Mouse (Mus musculus): ENCODE data around the gene Mtg1.
A peak's percentile ranks its signal among the peaks of the same experiment; 100 is the strongest.
"Not testable (repeated sequence)": the region's sequence is repeated elsewhere in the genome, so short reads cannot be mapped to it uniquely, and the experiment has no call there.

The Mtg1 gene

DNA sequence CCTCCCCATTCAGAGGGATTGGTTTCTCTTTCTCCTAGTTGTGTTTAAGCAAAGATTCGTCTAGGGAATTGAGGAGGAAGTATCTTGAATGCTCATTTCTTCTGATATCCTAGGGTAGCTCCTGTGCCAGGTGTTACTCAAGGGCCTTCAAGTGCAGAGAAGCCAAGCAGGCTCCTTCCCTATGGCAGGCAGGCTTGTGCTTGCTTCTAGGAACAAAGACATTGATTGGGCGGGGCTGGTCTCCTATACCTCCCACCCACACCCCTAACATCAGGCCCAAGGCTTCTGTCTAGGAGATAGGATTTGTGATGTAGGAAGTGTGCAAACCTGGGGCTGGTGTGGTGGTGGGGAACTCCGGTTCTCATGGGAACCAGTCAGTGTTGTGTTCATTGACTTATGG, 10.4 kb upstream of the Mtg1 start:
- DNase-seq (ENCODE audit: low spot score in 2 of 2), result no peak

DNA sequence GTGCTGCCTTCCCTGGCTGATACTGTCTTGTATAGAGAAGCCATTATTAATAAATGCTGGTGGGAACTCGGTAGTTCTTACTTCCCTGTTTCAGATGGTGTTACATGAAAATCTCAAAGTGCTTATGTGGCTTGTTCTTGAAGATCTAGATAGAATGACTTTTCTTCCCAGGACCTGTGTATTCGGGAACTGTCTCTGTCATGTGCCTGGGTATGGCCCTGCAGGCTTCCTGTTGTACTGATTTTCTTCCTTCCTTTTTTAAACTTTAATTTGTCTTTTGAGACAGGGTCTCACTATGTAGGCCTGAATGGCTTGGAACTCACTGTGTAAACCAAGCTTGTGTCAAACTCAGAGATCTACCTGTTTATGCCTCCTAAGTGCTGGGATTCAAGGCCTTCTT, 9.5 kb upstream of the Mtg1 start:
- DNase-seq (ENCODE audit: low spot score in 2 of 2), result no peak

DNA sequence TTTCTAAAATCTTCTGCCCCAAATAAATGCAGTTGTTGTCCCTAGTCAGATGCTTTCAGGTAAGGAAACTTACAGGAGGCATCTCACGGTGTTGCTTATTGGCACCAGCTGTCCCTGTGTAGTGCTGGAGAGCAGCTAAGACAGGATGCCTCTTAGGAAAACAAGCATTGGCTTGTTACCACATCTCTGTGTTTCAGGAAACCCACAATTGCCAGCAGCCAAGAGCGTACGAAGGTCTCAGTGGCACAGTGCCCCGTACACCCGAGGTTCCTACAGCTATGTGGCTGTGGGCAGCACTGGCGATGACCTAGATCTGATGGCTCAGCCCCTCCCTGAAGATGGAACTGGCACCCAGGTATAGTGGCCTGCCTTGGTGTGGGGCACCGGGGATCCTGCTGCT, 5.2 kb upstream of the Mtg1 start:
- DNase-seq (ENCODE audit: low spot score in 2 of 2), result not testable (repeated sequence)

DNA sequence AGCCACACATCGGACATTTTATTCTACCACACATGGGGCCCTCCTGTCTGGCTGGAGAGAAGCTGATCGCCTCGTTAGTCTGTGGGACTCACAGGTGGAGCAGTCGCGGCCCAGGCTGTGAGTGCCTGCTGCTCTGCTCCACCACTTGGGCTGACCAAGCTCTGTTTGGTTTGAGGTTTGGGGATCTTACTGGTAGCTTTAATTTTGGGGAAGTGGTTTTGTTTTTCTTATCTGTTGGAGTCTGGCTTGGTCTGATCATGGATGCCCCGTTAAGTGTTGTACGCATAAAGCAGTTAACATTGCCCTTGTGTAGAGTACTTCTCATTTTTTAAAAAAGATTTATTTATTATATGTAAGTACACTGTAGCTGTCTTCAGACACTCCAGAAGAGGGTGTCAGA, 3.3 kb upstream of the Mtg1 start:
- not testable (repeated sequence) for DNase-seq (ENCODE audit: low spot score in 2 of 2)

DNA sequence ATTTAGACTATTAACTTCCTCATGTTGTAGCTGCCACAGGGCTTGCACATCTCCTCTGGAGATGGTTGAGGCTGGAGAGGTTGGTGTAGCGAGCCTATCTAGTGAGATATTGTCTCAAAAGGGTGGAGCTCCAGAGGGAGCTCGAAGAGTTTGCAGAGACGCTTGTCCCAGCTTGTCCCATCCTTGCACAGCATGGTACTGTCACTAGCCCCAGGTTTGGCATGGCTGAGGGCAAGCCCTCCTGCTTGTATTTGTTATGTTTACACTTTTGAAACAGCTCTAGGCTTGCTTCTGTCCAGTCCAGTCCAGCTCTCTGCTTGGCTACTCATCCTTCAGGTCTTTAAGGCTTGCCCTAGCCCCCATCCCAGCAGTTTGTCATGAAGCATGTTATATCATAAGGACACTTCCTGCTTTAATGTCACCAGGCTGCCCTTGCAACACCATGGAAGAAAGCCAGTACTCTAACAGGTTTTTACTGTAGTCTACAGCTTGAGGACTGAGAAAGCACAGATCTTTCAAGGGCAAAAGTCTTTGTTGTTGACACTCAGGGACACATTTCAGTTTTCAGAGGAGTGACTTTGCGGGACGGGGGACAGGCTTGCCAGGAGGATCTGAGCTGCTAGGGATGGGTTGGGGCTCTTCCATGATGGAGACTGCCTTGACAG, 2.1 kb upstream of the Mtg1 start:
- DNase-seq (ENCODE audit: low spot score in 2 of 2), result no peak

DNA sequence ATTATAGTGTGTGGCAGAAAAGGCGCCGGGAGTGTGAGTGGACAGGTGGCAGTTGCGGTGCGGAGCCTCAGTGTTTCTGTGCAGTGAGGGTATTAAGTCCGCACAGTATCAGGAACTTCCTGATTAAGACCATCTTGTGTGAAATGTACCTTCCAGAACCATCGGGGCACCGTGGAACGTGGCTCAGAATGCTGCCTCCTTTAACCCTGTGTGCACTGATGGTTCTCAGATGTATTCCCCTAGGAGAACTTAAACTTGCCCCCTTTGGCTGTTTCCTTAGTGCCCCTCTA, 602 bp downstream of the Mtg1 start:
- DNase-seq (ENCODE audit: low spot score in 2 of 2), result no peak

DNA sequence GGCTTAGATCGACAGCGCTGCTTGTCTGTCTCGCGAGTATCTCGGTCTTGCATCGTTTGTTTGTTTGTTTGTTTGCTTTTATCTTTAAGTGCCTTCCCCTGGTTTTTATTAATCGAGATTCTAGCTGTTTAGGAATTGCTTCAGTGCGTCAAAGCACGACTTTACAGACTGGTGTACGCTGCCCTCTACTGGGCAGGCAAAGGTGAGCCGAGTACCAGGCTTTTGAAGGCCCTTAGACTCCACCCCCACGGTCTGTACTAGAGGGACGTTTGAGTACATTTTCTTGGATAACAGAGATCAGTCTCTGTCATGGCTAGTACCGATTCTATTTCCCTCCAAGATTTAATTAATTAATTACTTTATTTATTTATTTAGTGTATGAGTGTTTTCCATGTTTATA, 4.0 kb downstream of the Mtg1 start:
- peak; percentile 59 to 77 for DNase-seq (ENCODE audit: low spot score in 2 of 2)

DNA sequence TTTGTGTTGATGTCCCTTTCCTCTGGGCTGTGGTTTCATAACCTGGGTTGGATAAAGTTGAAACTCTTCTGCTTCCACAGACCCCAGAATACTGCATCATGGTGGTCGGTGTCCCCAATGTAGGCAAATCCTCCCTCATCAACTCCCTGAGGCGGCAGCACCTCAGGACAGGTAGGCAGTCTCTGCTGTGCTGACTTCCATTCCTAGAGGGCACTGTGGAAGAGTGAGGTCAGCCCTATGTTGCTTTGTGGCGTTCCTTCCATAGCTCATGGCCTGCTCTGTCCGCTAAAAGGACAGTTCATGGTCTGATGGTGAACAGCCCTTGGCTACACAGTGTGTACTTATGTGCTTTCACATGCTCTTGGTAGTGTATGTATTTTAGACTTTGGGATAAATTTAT, 7.2 kb downstream of the Mtg1 start:
- DNase-seq (ENCODE audit: low spot score in 2 of 2), result no peak

DNA sequence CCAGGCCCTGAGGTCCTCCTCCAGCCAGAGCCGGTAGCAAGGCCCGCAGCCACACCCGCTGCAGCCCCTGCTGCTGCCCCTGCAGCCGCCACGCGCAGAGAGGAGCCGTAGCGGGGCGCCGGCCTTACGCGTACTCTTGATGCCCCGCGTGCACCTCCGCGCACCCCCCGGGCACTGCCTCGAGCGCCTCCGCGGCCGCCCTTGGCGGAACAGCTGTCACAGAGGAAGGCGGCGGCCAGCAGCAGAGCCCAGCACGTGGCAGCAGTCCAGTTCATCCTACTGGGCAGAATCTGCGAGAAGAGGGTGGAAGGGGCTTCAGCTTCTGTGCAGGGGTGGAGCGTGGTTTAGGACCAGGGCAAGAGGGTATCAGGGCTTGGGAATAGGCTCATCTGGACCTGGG, 16.0 kb downstream of the Mtg1 start:
- DNase-seq (ENCODE audit: low spot score in 2 of 2), result no peak

DNA sequence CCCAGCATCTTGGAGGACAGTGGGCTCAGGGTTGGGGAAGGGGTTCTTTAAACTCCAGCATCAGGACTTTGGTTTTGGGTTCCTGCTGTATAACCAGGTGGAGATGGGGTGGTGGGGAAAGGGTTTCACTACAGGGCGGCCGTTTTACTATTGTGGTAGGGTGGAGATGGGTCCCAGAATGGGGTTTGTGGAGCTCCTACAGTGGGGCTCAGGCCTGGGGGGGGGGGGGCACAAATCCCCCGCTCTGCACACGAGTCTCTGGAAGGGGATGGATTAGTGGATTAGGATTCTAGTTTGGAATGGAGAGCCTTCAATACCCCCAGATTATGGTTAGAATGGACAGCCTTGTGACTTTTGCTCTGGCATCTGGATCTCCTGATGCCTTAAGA, 16.5 kb downstream of the Mtg1 start:
- DNase-seq (ENCODE audit: low spot score in 2 of 2), result no peak

DNA sequence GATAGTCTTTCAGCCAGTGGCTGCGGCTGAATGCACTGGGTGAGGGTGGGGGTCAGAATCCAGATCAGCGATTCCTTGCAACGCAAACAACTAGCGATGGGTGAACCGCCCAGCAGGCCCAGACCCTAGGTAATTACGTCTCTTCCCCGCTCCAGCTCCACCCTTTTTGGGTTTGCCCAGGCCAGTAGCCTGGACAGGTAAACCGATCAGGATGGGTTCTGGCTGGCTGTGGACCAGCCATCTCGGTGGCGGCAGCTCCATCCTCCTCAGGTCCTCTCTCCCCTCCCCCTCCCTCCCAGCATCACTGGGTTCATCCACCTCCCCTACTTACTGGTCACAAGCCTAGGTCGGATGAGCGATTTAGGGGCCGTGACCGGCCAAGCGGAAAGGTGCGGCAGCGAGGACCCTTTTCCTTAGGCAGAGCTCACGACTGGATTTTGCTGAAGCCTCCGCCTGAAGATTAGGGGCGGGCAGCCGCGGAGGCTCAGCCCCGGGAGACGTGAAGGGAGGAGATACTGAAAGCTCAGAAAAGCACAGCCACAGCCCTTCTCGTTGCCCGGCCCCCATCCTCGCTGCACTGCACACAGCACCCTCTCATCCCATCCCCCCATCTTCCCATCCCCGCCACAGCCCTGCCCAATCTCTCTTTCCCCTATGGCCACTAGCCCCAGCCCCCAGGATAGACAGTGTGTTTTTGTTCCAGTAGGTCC, 17.0 kb downstream of the Mtg1 start, which contains the start of gene Sprn:
Gene Sprn, minus strand, starts transcription at position 660 of the 710 bp plus-strand sequence.
- no peak for DNase-seq (ENCODE audit: low spot score in 2 of 2)

DNA sequence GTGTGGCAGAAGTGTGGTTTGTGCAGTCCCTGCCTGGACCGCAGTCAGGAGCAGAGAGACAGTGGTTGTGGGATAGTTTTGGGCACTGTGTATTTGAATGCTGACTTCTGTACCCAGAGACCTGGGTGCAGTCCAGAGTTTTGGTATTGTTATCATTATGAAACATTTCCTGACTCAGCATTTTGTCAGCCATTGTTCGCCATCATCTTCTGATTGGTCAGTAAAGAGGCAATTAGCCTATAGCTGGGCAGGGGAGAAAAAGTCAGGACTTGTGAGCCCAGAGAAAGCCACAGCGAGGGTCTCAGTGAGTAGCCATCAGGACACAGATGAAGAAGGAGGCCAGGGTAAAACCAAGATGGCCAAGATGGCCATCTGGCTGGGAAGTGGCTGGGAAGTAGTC, 23.0 kb downstream of the Mtg1 start:
- DNase-seq (ENCODE audit: low spot score in 2 of 2), result no peak

DNA sequence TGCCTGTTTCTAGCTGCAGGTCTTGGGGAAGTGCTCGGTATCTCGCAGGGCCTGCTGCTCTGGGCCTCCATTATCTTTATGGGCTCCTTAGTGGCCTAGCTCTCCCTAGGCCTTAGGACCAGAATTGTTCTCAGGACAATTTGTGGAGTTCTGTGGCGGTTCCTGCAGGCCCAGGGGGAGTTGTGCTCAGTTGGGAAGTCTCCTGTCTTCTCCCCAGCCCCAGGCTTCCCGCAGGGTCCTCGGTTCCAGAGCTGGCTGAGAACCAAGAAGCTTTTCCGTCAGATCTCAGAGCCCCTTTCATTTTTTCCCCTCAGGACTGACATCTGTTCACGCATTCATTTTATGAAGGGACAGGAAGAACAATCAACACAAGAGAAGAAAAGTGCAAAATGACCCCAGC, 27.3 kb downstream of the Mtg1 start, which contains the start of gene Olfr522:
Gene Olfr522, minus strand, starts transcription at position 101 of the 400 bp plus-strand sequence.
- no peak for DNase-seq (ENCODE audit: low spot score in 2 of 2)

DNA sequence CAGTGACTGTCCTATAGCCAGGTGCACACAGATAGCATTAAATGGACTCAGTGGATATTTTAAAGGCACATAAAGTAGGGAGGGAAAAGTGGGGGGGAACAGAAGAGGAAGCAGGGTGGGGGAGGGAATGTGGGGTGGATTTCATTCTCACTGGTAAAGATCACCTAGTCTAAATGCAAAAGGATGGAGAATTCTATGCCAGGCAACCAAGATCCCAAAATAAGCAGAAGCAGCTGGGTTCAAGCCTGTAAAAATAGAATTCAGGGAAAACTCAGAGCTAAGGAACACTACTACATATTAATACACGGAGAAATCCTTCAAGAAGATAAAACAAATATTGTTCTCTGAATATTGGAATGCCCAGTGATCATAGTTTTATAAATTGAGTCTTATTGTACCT, 30.6 kb downstream of the Mtg1 start:
- no peak for DNase-seq (ENCODE audit: low spot score in 2 of 2)

DNA sequence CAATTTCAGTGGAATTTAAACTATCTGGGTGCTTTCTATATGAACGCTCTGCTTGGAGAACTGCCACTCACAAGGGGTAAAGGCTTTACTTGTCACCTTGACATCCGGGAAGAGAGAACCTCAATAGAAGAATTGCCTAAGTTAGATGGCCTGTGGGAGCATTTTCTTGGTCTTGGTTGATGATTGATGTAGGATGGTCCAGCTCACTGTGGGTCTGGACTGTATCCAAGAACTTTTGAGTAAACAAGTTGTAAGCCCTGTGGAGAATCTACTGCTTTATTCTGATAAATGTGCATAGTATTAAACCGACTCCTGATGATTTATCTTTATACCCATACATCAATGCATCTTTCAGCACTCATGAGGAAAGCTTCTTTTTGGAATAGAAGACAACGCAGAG, 32.0 kb downstream of the Mtg1 start:
- no peak for DNase-seq (ENCODE audit: low spot score in 2 of 2)

DNA sequence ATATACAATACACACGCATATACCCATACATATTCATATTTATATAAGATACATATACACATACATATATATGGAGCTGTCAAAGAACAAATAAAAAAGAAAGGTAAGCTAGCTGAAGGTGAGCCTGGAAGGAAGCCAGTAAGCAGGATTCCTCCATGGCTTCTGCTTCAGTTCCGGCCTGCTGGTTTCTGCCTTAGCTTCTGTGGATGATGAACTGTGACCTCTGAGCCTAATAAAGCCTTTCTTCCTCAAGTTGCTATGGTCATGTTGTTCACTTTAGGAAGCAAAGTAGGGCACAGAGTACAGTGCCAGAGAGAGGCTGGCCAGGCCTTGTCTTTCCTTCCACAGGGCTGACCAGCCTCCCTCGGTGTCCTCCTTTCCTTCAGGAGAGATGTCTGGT, 33.5 kb downstream of the Mtg1 start:
- DNase-seq (ENCODE audit: low spot score in 2 of 2), result no peak

DNA sequence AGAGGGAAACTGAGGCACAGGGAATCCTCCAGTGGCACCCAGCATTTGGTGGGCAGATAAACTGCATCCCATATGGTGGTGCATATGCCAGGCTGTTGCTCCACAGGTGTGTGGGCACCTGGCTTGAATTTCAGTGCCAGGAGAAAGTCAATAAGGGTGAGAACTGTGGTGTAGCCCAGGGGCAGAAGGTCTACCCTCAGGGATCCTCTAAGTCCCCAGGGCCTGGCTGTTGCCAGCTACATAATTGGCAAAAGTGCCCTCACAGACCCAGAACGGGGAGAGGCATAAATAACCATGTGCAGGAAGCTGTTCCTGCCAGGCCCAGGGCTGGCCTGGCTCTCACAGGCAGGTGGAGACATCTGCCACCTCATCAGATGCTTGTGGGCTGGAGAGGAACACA, 35.6 kb downstream of the Mtg1 start, which contains the start of gene Olfr523:
Gene Olfr523, plus strand, starts transcription at position 282 of the 400 bp plus-strand sequence.
- no peak for DNase-seq (ENCODE audit: low spot score in 2 of 2)

DNA sequence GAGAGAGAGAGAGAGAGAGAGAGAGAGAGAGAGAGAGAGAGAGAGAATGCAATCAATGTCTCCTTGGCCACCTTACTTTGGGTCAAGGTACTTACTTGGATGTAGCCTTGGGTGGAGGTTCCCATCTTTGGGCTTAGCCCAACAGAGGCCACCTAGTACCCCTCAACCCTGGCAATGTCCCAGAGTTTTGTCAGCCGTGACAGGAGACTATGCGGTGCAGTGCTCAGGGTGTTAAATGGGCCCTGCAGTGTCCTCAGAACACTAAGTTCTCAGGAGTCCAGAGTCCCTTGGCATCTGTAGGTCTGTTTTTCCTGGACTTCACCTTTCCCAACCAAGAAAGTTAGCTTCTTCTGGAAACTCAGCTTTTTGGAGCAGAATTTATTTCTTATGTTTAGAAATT, 41.8 kb downstream of the Mtg1 start:
- no peak for DNase-seq (ENCODE audit: low spot score in 2 of 2)

DNA sequence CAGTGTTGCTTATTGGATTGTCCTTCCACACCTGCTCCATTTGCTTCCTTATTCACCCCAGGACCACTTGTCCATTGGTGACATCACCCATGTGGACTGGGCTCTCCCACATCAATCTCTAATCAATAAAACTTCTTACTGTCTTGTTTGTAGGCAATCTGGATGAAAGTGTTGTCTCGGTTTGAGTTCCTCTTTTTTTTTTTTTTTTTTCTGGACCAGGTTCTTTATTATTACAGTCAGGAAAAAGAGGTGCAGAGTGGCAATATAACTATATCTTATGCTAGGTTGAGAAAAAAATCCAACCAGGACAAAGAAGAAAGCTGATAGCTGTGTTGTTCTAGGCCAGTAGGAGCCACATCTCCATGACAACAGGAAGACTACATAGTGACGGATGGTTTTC, 43.3 kb downstream of the Mtg1 start:
- DNase-seq (ENCODE audit: low spot score in 2 of 2), result no peak

DNA sequence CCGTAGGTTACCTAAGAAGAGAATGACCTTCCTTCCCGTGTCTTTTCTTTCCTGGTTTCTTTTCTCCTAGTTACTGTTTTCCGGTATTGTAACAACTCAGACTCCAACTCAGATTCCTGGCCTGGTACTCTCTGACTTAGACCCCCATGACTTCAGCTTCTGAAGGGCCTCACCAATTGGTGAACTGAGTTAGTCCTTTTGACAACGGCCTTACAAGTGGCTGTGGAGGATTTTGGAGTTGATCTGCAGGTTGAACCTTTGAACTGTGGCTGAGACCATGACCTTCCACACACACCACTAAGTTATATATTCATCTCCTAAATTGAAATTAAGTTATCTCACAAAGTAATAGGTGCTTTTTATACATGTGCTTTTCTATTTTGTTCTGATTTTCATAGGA, 46.8 kb downstream of the Mtg1 start:
- no peak for DNase-seq (ENCODE audit: low spot score in 2 of 2)

DNA sequence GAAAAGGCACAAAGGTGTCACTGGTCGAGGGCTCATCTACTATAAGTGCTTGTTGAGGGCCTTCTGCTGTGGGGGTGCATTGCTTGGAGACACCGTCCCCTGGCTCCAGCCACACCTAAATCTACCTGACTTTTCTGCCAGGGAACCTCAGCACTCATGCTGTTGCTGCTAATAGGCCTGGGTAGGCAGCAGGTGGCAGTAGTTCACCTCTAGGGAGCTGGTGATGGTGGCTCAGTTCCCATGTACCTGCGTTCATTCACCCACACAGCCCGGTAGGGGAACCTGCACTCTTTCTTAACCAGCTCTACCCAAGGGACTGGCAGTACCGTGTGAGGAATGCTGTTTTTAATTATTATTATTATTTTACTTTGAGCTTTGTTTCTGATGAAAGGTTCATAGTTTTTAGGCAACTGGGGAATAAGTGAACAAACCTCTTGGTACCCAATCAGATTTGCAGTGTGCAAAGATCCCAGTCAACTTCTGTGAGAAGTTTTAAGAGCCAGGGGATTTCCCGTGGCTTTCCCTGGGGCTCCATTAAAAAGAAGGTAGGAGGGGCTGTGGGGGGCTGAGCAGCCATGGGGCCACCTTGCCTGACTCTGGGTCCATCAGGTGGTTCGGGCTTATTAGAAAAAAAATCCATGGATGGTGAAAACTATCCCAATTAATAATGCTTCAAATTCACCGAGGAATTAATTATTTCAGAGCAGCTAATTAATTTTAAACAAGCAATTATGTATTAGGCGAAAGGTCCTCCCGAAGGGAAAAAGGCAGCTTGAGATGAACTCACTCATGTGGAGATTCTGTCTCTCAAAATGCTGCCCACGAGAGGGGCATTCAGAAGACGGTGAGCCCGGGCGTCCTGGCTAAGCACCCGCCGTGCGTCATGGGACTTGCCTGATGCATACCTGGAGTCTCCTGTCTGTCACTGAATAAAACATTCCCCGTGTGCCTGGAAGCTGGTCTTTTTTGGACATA, 49.6 kb downstream of the Mtg1 start:
- DNase-seq (ENCODE audit: low spot score in 2 of 2), result no peak

DNA sequence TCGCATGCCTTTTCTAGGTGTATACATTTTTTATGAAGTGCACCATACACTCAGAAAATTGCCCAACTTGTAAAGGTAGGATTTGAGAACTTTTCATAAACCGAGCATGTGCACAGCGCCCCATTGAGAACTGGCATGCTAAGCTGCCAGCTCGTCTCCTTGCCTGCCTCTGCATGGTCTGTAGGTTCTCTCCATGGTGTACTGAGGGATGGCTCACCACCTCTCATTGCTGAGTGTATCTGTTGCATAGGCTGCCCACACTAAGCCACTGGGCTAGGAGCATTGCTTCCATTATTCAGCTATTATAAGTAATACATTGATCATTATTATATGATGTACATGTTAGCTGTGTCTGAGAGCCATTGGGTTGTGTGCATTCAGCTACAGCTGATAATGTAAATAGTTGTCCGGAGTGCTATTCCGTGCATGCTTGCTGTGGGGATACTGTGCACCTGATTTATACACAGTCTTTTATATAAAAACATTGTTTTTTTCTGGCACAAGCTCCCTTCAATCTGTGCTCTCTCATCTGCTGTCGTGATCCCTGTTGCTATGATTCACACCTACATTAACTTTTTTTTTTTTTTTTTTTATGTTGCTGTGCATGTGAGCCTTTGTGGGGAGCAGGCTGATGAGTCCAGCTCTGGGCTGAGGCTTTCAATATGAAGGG, 50.5 kb downstream of the Mtg1 start:
- DNase-seq (ENCODE audit: low spot score in 2 of 2), result no peak
